Mouse (Mus musculus) thymus, postnatal 36 days (tissue): ENCODE results near the gene Hamp2.
A peak's percentile ranks its signal among the peaks of the same experiment; 100 is the strongest.
"Not testable (repeated sequence)": the region's sequence is repeated elsewhere in the genome, so short reads cannot be mapped to it uniquely, and the experiment has no call there.

ENCODE experiments used
- DNase-seq, 2 experiments: peaks; one replicate each; pipeline ENCODE4 v3.0.0; 2022; ENCODE audit warnings: mixed read lengths in 2 of 2

The Hamp2 gene

GRCm38 (mm10) chr7:30924581-30924980, at the start of gene Hamp2:
Gene Hamp2 (minus strand): TSS chr7:30924681.
- not testable (repeated sequence) for DNase-seq

- DNase-seq: peak; percentile 87 to 90
These were observed 49.2 kb upstream of the Hamp2 start, which contains the start of gene Fam187b for GRCm38 (mm10) chr7:30973501-30974289. Gene Fam187b (plus strand): TSS chr7:30973790.

GRCm38 (mm10) chr7:30973251-30973500, 48.7 kb upstream of the Hamp2 start, which contains the start of gene Lsr:
Gene Lsr (minus strand): TSS chr7:30973464.
- no peak for DNase-seq

GRCm38 (mm10) chr7:30972426-30973250, 48.2 kb upstream of the Hamp2 start:
- no peak for DNase-seq

- DNase-seq: no peak
These were observed 47.4 kb upstream of the Hamp2 start for GRCm38 (mm10) chr7:30971901-30972300.

- DNase-seq: no peak
These were observed 44.7 kb upstream of the Hamp2 start for GRCm38 (mm10) chr7:30969174-30969573.

GRCm38 (mm10) chr7:30968611-30969010, 44.1 kb upstream of the Hamp2 start:
- no peak for DNase-seq

GRCm38 (mm10) chr7:30966657-30967056, 42.2 kb upstream of the Hamp2 start:
- no peak for DNase-seq

- DNase-seq: no peak
These were observed 41.2 kb upstream of the Hamp2 start for GRCm38 (mm10) chr7:30965677-30966076.

GRCm38 (mm10) chr7:30964366-30964765, 39.9 kb upstream of the Hamp2 start:
- DNase-seq: no peak

GRCm38 (mm10) chr7:30962862-30963261, 38.4 kb upstream of the Hamp2 start:
- no peak for DNase-seq

- no peak for DNase-seq
These were observed 35.4 kb upstream of the Hamp2 start for GRCm38 (mm10) chr7:30959786-30960349.

- DNase-seq: no peak
These were observed 34.5 kb upstream of the Hamp2 start for GRCm38 (mm10) chr7:30958866-30959487.

GRCm38 (mm10) chr7:30958109-30958865, 33.8 kb upstream of the Hamp2 start:
- DNase-seq: peak in 1 of 2 experiments; percentile 45

GRCm38 (mm10) chr7:30957367-30957783, 32.9 kb upstream of the Hamp2 start:
- peak; percentile 93 to 94 for DNase-seq

- peak; percentile 76 to 82 for DNase-seq
These were observed 32.4 kb upstream of the Hamp2 start, which contains the start of gene Usf2 for GRCm38 (mm10) chr7:30956756-30957366. Gene Usf2 (minus strand): TSS chr7:30956803.

GRCm38 (mm10) chr7:30956357-30956751, 31.9 kb upstream of the Hamp2 start:
- DNase-seq: no peak

- peak; percentile 82 for DNase-seq
These were observed 31.3 kb upstream of the Hamp2 start for GRCm38 (mm10) chr7:30955584-30956356.

GRCm38 (mm10) chr7:30954971-30955520, 30.6 kb upstream of the Hamp2 start:
- no peak for DNase-seq

GRCm38 (mm10) chr7:30954036-30954435, 29.6 kb upstream of the Hamp2 start:
- DNase-seq: no peak

GRCm38 (mm10) chr7:30953459-30953858, 29.0 kb upstream of the Hamp2 start:
- DNase-seq: no peak
